Mouse (Mus musculus) ES-E14 (cell line): ENCODE data around the gene Cep68. TPM values are rescaled to one million over a fixed set of nuclear protein-coding genes. Genes with fewer than 3 reads are reported as not detected.

Experiments used
- DNase-seq: peaks from one replicate; pipeline ENCODE4 v3.0.0-alpha.2; 2013; ENCODE audit warnings: low read depth, low spot score
- H3K27ac ChIP-seq: 2 replicates; pipeline ENCODE4 v1.5.1; 2012; ENCODE audit warnings: low read depth, mild to moderate bottlenecking, low read length, moderate library complexity, mixed read lengths; ENCODE audit not compliant: poor library complexity, insufficient read depth, severe bottlenecking
- H3K36me3 ChIP-seq: 2 replicates; pipeline ENCODE4 v1.6.1; 2012; ENCODE audit warnings: mild to moderate bottlenecking, low read length, moderate library complexity, mixed read lengths; ENCODE audit not compliant: control insufficient read depth, poor library complexity, insufficient read depth, severe bottlenecking
- H3K4me1 ChIP-seq, 2 experiments: fragments of 150-350 bp in 1 of 2; sonication (generic) in 1 of 2; 2 replicates each; pipeline ENCODE4 v1.6.1; 2012; ENCODE audit warnings: low read length in 2 of 2, mild to moderate bottlenecking in 1 of 2, mixed read lengths in 1 of 2; ENCODE audit not compliant: control insufficient read depth in 2 of 2, insufficient read depth in 2 of 2, poor library complexity in 1 of 2
- H3K4me3 ChIP-seq, 2 experiments: fragments of 150-350 bp in 1 of 2; sonication (generic) in 1 of 2; 2 replicates each; pipeline ENCODE4 v1.5.1; 2012; ENCODE audit warnings: low read length in 2 of 2, low read depth in 1 of 2, mild to moderate bottlenecking in 1 of 2, mixed read lengths in 1 of 2; ENCODE audit not compliant: insufficient read depth in 1 of 2, poor library complexity in 1 of 2, severe bottlenecking in 1 of 2
- H3K9ac ChIP-seq: 2 replicates; pipeline ENCODE4 v1.6.1; 2012; ENCODE audit warnings: low read depth, mild to moderate bottlenecking, low read length, mixed read lengths; ENCODE audit not compliant: poor library complexity, insufficient read depth, severe bottlenecking
- H3K9me3 ChIP-seq: fragments of 150-350 bp; sonication (generic); 2 replicates; pipeline ENCODE4 v1.6.1; 2012; ENCODE audit warnings: low read depth, mild to moderate bottlenecking, low read length; ENCODE audit not compliant: control insufficient read depth, insufficient read depth
- CHD2 ChIP-seq: IDR thresholded peaks from 2 replicates; pipeline ENCODE4 v1.6.1; 2014; ENCODE audit warnings: mild to moderate bottlenecking, low read depth, low read length, inconsistent platforms
- HCFC1 ChIP-seq: IDR thresholded peaks from 2 replicates; pipeline ENCODE4 v1.6.1; 2012; ENCODE audit warnings: low read length, inconsistent platforms, borderline replicate concordance; ENCODE audit not compliant: insufficient read depth
- MAFK ChIP-seq: IDR thresholded peaks from 2 replicates; pipeline ENCODE4 v1.6.1; 2014; ENCODE audit warnings: mild to moderate bottlenecking, low read depth, low read length, inconsistent platforms; ENCODE audit not compliant: insufficient read depth
- ZC3H11A ChIP-seq: IDR thresholded peaks from 2 replicates; pipeline ENCODE4 v1.6.1; 2012; ENCODE audit warnings: low read depth, mild to moderate bottlenecking, inconsistent platforms, low read length, borderline replicate concordance
- ZNF384 ChIP-seq: IDR thresholded peaks from 2 replicates; pipeline ENCODE4 v1.6.1; 2012; ENCODE audit warnings: low read depth, low read length, inconsistent platforms
- in situ Hi-C, 2 experiments: fragments of 600-800 bp; cut with MboI; formaldehyde crosslinking; loops; one replicate each; pipeline ENCODE4 v1.15.1; 2025; ENCODE audit warnings: low sequenced_read_pairs in 2 of 2, inconsistent platforms in 1 of 2; ENCODE audit not compliant: unreplicated experiment in 2 of 2
- total RNA-seq: library from RNA; depleted of rRNA; stranded (reverse); fragments of 300-350 nt; gene quantifications from 2 replicates; pipeline ENCODE4 v1.2.3, GENCODE M21; 2012

The Cep68 gene
- total RNA-seq, 1 experiment: 30.9 TPM

- Histone ChIP-seq H3K4me3 (no peak overlapping the region), H3K36me3 (peaks cover 36% of the 10 kb centered on the region), H3K4me1 (peaks cover 17 to 22% of the 10 kb centered on the region in 2 experiments), H3K9me3 (no peaks in the 10 kb centered on the region), H3K27ac (peak overlapping the region; percentile 28; the same call in 1 of the 2 replicates), H3K9ac (peak overlapping the region; percentile 16; the same call in 1 of the 2 replicates)
- DNase-seq: no peak
- in situ Hi-C loops: no loop called here
- TF ChIP-seq MAFK (peak; percentile 98), ZC3H11A (0 out of 2 replicates have a peak, but pooled peaks have one; percentile 18), CHD2 (no peak)
Measured at GRCm38 (mm10) chr11:20234233-20234632, 15.0 kb downstream of the Cep68 start.

DNA sequence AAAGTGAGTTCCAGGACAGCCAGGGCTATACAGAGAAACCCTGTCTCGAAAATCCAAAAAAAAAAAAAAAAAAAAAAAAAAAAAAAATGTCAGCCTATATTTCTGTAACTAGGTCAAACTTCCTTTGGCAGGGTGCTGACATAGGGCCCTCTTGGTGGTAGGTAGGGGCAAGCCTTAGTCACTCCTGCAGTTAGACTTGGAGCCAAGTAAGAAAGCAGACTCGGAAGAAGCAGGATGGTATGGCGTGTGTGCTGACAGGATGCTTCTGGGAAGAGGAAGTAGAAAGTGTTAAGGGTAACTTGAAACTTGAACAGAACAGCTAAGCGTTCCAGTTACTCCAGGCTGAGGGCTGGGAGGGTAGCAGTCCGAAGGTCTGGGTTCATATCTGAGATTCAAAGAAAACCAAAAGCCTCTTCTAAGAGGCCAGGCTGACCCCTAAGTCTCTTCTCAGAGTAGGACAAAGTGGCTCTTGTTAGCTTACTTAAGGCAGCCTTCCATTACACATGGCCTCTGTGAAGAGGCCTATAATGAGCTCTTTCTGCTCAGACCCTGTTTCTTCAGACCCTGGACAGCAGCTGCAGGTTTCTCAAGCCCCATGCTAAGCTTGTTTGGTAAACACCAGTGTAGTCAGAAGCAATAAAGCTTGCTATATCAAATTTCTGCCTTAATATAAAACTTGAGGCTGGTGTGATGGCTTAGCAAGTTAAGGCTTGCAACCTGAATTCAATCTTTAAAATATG, 17.0 kb downstream of the Cep68 start:
- Histone ChIP-seq H3K36me3 (peaks cover 23% of the 10 kb centered on the region), H3K4me1 (peaks cover 18 to 30% of the 10 kb centered on the region in 2 experiments), H3K27ac (peak overlapping the region; percentile 98), H3K9ac (peak overlapping the region; percentile 22; the same call in 1 of the 2 replicates), H3K4me3 (no peak overlapping the region), H3K9me3 (no peaks in the 10 kb centered on the region)
- TF ChIP-seq ZNF384: peak; percentile 84; the same call in 1 of the 2 replicates
- TF ChIP-seq HCFC1: no peak
- no peak for TF ChIP-seq MAFK
- TF ChIP-seq ZC3H11A: no peak
- TF ChIP-seq CHD2: no peak
- DNase-seq: no peak
- in situ Hi-C loops: no loop called here

DNA sequence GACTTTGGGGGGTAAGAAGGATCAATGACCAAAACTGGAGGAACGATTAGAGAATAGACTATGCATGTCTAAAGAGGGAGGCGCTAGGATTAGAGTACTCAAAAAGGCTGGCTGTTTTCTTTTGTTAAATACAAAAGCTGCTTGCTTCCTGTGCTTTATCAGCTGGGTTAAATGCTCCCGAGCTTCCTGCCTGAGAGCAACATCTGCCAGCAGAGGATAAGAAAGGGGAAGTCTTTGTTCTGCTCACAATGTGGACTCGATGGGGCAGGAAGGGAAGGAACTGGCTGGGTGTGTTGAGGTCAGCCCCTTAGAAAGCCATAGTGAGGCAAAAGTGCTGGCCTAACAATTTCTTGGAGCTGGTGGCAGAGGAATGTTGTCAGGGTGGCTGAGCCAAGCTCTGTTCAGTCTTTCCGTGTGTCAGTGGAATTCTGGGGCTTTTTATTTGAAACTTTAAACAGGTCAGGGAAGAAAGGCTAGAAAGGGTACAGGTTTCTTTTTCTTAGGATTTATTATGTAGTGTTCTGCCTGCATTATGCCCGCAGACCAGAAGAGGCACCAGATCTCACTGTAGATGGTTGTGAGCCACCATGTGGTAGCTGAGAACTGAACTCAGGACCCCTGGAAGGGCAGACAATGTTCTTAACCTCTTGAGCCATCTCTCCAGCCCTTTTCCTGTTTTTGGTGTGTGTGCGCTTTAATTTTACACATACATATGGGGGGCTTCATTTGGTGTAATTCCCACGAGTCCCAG, 17.9 kb downstream of the Cep68 start:
- H3K4me1 ChIP-seq: peaks cover 15 to 34% of the 10 kb centered on the region in 2 experiments
- TF ChIP-seq HCFC1 (no peak; the same call in 1 of the 2 replicates), ZC3H11A (no peak), MAFK (peak; percentile 91), ZNF384 (no peak; the same call in 1 of the 2 replicates), CHD2 (peak; percentile 64; the same call in 1 of the 2 replicates)
- peaks cover 15% of the 10 kb centered on the region for H3K36me3 ChIP-seq
- H3K27ac ChIP-seq: peak overlapping the region; percentile 98
- H3K9ac ChIP-seq: peak overlapping the region; percentile 46; the same call in 1 of the 2 replicates
- DNase-seq: peak; percentile 86
- no peak overlapping the region for H3K4me3 ChIP-seq
- in situ Hi-C loops: no loop called here
- no peaks in the 10 kb centered on the region for H3K9me3 ChIP-seq

DNA sequence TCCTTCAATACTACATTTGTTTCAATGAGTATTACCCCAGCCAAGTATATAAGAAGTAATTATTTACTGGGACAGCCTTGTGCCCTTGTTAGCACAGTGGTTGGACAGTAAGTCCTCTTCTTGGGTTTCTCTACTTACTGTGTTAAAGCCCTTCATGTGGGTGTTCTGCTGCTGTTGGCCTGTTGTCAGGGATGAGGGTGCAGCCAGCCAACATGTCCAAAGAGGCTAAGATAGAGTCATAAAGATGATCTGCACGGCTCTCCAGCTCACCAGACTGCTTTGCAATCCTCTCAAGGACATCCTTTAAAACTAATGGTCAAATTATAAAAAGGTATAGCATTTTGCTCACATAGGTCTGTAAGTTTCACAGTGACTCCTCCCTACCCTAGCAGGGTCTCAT, 18.9 kb downstream of the Cep68 start:
- peaks cover 16% of the 10 kb centered on the region for H3K36me3 ChIP-seq

More for the DNA sequence above, 18.9 kb downstream of the Cep68 start:
- TF ChIP-seq ZNF384 (no peak), ZC3H11A (no peak), MAFK (no peak), HCFC1 (no peak), CHD2 (no peak)
- Histone ChIP-seq H3K9ac (peak overlapping the region; percentile 3; the same call in 1 of the 2 replicates), H3K27ac (peak overlapping the region; percentile 95), H3K4me3 (no peak overlapping the region), H3K4me1 (peaks cover 21 to 32% of the 10 kb centered on the region in 2 experiments), H3K9me3 (no peaks in the 10 kb centered on the region)
- in situ Hi-C loops: no loop called here
- no peak for DNase-seq
